Mouse (Mus musculus) intestine, embryonic 16.5 days (tissue): ENCODE measurements at regions not wholly inside any gene's neighbourhood (a gene's known extent, or its start where the extent isn't known, plus 50 kb on each side); places are given as distances from the start of the nearest gene placed in this dataset.

ENCODE experiments used
- ATAC-seq: fragments of 200-750 bp; cut with Nextera tagmentation; 2 replicates; pipeline ENCODE4 v1.8.0; 2017; ENCODE audit warnings: moderate TSS enrichment, moderate library complexity
- H3K27ac ChIP-seq: fragments of 300-500 bp; sonication (generic); 2 replicates; pipeline ENCODE4 v1.5.1; 2014; ENCODE audit warnings: mild to moderate bottlenecking, low read length
- H3K27me3 ChIP-seq: fragments of 300-500 bp; sonication (generic); replicated peaks from 2 replicates; pipeline ENCODE4 v1.6.1; 2014; ENCODE audit warnings: low read length, control low read depth, mixed read lengths; ENCODE audit not compliant: control insufficient read depth, insufficient read depth
- H3K36me3 ChIP-seq: fragments of 300-500 bp; sonication (generic); 2 replicates; pipeline ENCODE4 v1.6.1; 2014; ENCODE audit warnings: low read length, control low read depth; ENCODE audit not compliant: control insufficient read depth, insufficient read depth
- H3K4me1 ChIP-seq: fragments of 300-500 bp; sonication (generic); 2 replicates; pipeline ENCODE4 v1.6.1; 2014; ENCODE audit warnings: low read length, control low read depth, mixed read lengths; ENCODE audit not compliant: control insufficient read depth, insufficient read depth
- H3K4me2 ChIP-seq: fragments of 300-500 bp; sonication (generic); 2 replicates; pipeline ENCODE4 v1.6.1; 2014; ENCODE audit warnings: low read depth, low read length, control low read depth
- H3K4me3 ChIP-seq: fragments of 300-500 bp; sonication (generic); 2 replicates; pipeline ENCODE4 v1.5.1; 2014; ENCODE audit warnings: mild to moderate bottlenecking, low read length
- H3K9ac ChIP-seq: fragments of 300-500 bp; sonication (generic); 2 replicates; pipeline ENCODE4 v1.6.1; 2014; ENCODE audit warnings: low read depth, low read length
- H3K9me3 ChIP-seq: fragments of 300-500 bp; sonication (generic); 2 replicates; pipeline ENCODE4 v1.6.1; 2016; ENCODE audit warnings: low read length, control low read depth; ENCODE audit not compliant: control insufficient read depth
- WGBS: fragments of 180-500 bp; shearing (Covaris S2); extraction: QIAGEN DNeasy Blood & Tissue Kit; methylation state at CpG from one replicate; pipeline ENCODE4 v1.1.7; 2014; 5-methylcytosine and 5-hydroxymethylcytosine counted together

GRCm38 (mm10) chr4:94281732-94282131, 274.6 kb upstream of the Gm10306 start:
- Histone ChIP-seq H3K36me3 (no peaks in the 10 kb centered on the region), H3K4me1 (no peaks in the 10 kb centered on the region), H3K9ac (no peak overlapping the region), H3K4me3 (no peak overlapping the region), H3K27me3 (no peaks in the 10 kb centered on the region), H3K9me3 (no peaks in the 10 kb centered on the region), H3K27ac (no peak overlapping the region), H3K4me2 (no peak overlapping the region)
- no peak for ATAC-seq

GRCm38 (mm10) chr4:94292150-94292549, 264.2 kb upstream of the Gm10306 start:
- Histone ChIP-seq H3K36me3 (no peaks in the 10 kb centered on the region), H3K9me3 (no peaks in the 10 kb centered on the region), H3K4me1 (no peaks in the 10 kb centered on the region), H3K4me2 (no peak overlapping the region), H3K9ac (no peak overlapping the region), H3K27me3 (no peaks in the 10 kb centered on the region), H3K4me3 (no peak overlapping the region), H3K27ac (no peak overlapping the region)
- no peak for ATAC-seq

- no peak overlapping the region for H3K9ac ChIP-seq
- H3K4me2 ChIP-seq = no peak overlapping the region
- H3K9me3 ChIP-seq = no peaks in the 10 kb centered on the region
- no peak overlapping the region for H3K27ac ChIP-seq
- no peaks in the 10 kb centered on the region for H3K27me3 ChIP-seq
- no peaks in the 10 kb centered on the region for H3K4me1 ChIP-seq
- H3K4me3 ChIP-seq = no peak overlapping the region
- no peaks in the 10 kb centered on the region for H3K36me3 ChIP-seq
- ATAC-seq = no peak
These were observed 239.0 kb upstream of the Gm10306 start for GRCm38 (mm10) chr4:94317298-94317697.

GRCm38 (mm10) chr4:94326759-94327158, 229.6 kb upstream of the Gm10306 start:
- WGBS = 78% methylated on average over 2 of the region's 2 CpGs
- no peak overlapping the region for H3K27ac ChIP-seq
- no peaks in the 10 kb centered on the region for H3K9me3 ChIP-seq
- H3K36me3 ChIP-seq = no peaks in the 10 kb centered on the region
- no peak for ATAC-seq
- H3K27me3 ChIP-seq = no peaks in the 10 kb centered on the region
- no peak overlapping the region for H3K4me2 ChIP-seq
- H3K4me1 ChIP-seq = no peaks in the 10 kb centered on the region
- no peak overlapping the region for H3K4me3 ChIP-seq
- no peak overlapping the region for H3K9ac ChIP-seq

- no peaks in the 10 kb centered on the region for H3K9me3 ChIP-seq
- H3K36me3 ChIP-seq = no peaks in the 10 kb centered on the region
- H3K9ac ChIP-seq = no peak overlapping the region
- no peak for ATAC-seq
- no peak overlapping the region for H3K4me2 ChIP-seq
- H3K4me1 ChIP-seq = no peaks in the 10 kb centered on the region
- no peak overlapping the region for H3K4me3 ChIP-seq
- no peaks in the 10 kb centered on the region for H3K27me3 ChIP-seq
- H3K27ac ChIP-seq = no peak overlapping the region
These were observed 213.0 kb upstream of the Gm10306 start for GRCm38 (mm10) chr4:94343331-94343730.

GRCm38 (mm10) chr4:94349273-94349672, 207.1 kb upstream of the Gm10306 start:
- no peak for ATAC-seq
- no peaks in the 10 kb centered on the region for H3K9me3 ChIP-seq

GRCm38 (mm10) chr4:94356982-94357381, 199.4 kb upstream of the Gm10306 start:
- H3K4me2 ChIP-seq = no peak overlapping the region
- WGBS = 76% methylated on average over 1 of the region's 1 CpGs
- no peaks in the 10 kb centered on the region for H3K27me3 ChIP-seq
- H3K9me3 ChIP-seq = no peaks in the 10 kb centered on the region
- H3K4me1 ChIP-seq = no peaks in the 10 kb centered on the region
- H3K4me3 ChIP-seq = no peak overlapping the region
- H3K9ac ChIP-seq = no peak overlapping the region
- H3K36me3 ChIP-seq = no peaks in the 10 kb centered on the region
- no peak for ATAC-seq
- no peak overlapping the region for H3K27ac ChIP-seq

More at GRCm38 (mm10) chr4:94349273-94349672, 207.1 kb upstream of the Gm10306 start:
- H3K4me2 ChIP-seq = no peak overlapping the region
- H3K27me3 ChIP-seq = no peaks in the 10 kb centered on the region
- H3K27ac ChIP-seq = no peak overlapping the region
- H3K4me3 ChIP-seq = no peak overlapping the region
- H3K36me3 ChIP-seq = no peaks in the 10 kb centered on the region
- WGBS = 61% methylated on average over 1 of the region's 1 CpGs
- no peaks in the 10 kb centered on the region for H3K4me1 ChIP-seq
- no peak overlapping the region for H3K9ac ChIP-seq

GRCm38 (mm10) chr4:94360810-94361527, 195.4 kb upstream of the Gm10306 start:
- WGBS = 72% methylated on average over 13 of the region's 13 CpGs
- no peak overlapping the region for H3K4me3 ChIP-seq
- H3K4me1 ChIP-seq = no peaks in the 10 kb centered on the region
- H3K4me2 ChIP-seq = no peak overlapping the region
- H3K27ac ChIP-seq = no peak overlapping the region
- ATAC-seq = no peak
- H3K27me3 ChIP-seq = no peaks in the 10 kb centered on the region
- H3K36me3 ChIP-seq = no peaks in the 10 kb centered on the region
- no peak overlapping the region for H3K9ac ChIP-seq
- H3K9me3 ChIP-seq = no peaks in the 10 kb centered on the region

GRCm38 (mm10) chr4:94361528-94362217, 194.7 kb upstream of the Gm10306 start:
- WGBS = 63% methylated on average over 12 of the region's 12 CpGs
- ATAC-seq = no peak
- no peak overlapping the region for H3K4me2 ChIP-seq
- no peaks in the 10 kb centered on the region for H3K36me3 ChIP-seq
- no peaks in the 10 kb centered on the region for H3K9me3 ChIP-seq
- H3K4me3 ChIP-seq = no peak overlapping the region
- no peaks in the 10 kb centered on the region for H3K4me1 ChIP-seq
- no peaks in the 10 kb centered on the region for H3K27me3 ChIP-seq
- H3K9ac ChIP-seq = no peak overlapping the region
- no peak overlapping the region for H3K27ac ChIP-seq

- ATAC-seq = no peak
- no peak overlapping the region for H3K4me3 ChIP-seq
- no peaks in the 10 kb centered on the region for H3K27me3 ChIP-seq
- WGBS = 52% methylated on average over 4 of the region's 4 CpGs
- H3K4me2 ChIP-seq = no peak overlapping the region
- H3K9me3 ChIP-seq = no peaks in the 10 kb centered on the region
- H3K27ac ChIP-seq = no peak overlapping the region
- no peaks in the 10 kb centered on the region for H3K4me1 ChIP-seq
- H3K9ac ChIP-seq = no peak overlapping the region
- H3K36me3 ChIP-seq = no peaks in the 10 kb centered on the region
These were observed 191.0 kb upstream of the Gm10306 start for GRCm38 (mm10) chr4:94365375-94365774.
